17 mouse cellular contexts compared by ENCODE assay signal in genomic region chr8:125206962-125207361, GRCm38 (mm10).
DNase-seq lines count a peak whose midpoint lies in the region; ATAC-seq and TF ChIP-seq lines count a peak whose summit lies in the region.
"Had no signal": no experiment of that assay in that cellular context is flagged by ENCODE, and none has a peak within 500 bp of the region (broad histone marks: within the 10 kb centered on the region; RNA-seq: fewer than 3 reads in every experiment).

No protein-coding gene starts in this region.

- no peaks in the 10 kb centered on the region for H3K36me3 ChIP-seq in hindbrain, embryonic 15.5 days
- H3K36me3 ChIP-seq in hindbrain, embryonic 12.5 days: no peaks in the 10 kb centered on the region
- no peaks in the 10 kb centered on the region for H3K36me3 ChIP-seq in midbrain, embryonic 16.5 days (ENCODE audit: control insufficient read depth, insufficient read depth, low read length)
- no peaks in the 10 kb centered on the region for H3K36me3 ChIP-seq in midbrain, embryonic 13.5 days
- H3K36me3 ChIP-seq: heart, embryonic 15.5 days had no signal

- no peaks in the 10 kb centered on the region for H3K27me3 ChIP-seq in hindbrain, embryonic 15.5 days
- 0 out of 2 replicates have a peak, but pooled peaks cover 7% of the 10 kb centered on the region for H3K27me3 ChIP-seq in hindbrain, embryonic 12.5 days
- no peaks in the 10 kb centered on the region for H3K27me3 ChIP-seq in midbrain, embryonic 16.5 days (ENCODE audit: control insufficient read depth, insufficient read depth, low read depth, low read length)
- H3K27me3 ChIP-seq in midbrain, embryonic 13.5 days: peaks cover 11% of the 10 kb centered on the region; the same call in 1 of the 2 replicates
- H3K27me3 ChIP-seq: forebrain, embryonic 13.5 days; heart, embryonic 15.5 days had no signal

- peaks cover 6% of the 10 kb centered on the region; the same call in 1 of the 2 replicates for H3K4me1 ChIP-seq in hindbrain, embryonic 15.5 days (replicated peaks)
- peaks cover 9% of the 10 kb centered on the region; the same call in 1 of the 2 replicates for H3K4me1 ChIP-seq in hindbrain, embryonic 12.5 days
- peaks cover 3% of the 10 kb centered on the region; the same call in 1 of the 2 replicates for H3K4me1 ChIP-seq in midbrain, embryonic 16.5 days (ENCODE audit: control insufficient read depth, insufficient read depth, low read length)
- peaks cover 8% of the 10 kb centered on the region for H3K4me1 ChIP-seq in midbrain, embryonic 13.5 days (replicated peaks)

- no peak for TF ChIP-seq CTCF in layer of hippocampus, adult 2 months (conservative IDR thresholded peaks at IDR 0.05)

- H3K4me2 ChIP-seq in hindbrain, embryonic 15.5 days: no peak overlapping the region
- no peak overlapping the region for H3K4me2 ChIP-seq in hindbrain, embryonic 12.5 days (replicated peaks)
- no peak overlapping the region for H3K4me2 ChIP-seq in midbrain, embryonic 16.5 days (ENCODE audit: low read length)
- H3K4me2 ChIP-seq in midbrain, embryonic 13.5 days (replicated peaks): no peak overlapping the region
- H3K4me2 ChIP-seq: forebrain, embryonic 13.5 days; heart, embryonic 11.5 days; heart, embryonic 15.5 days had no signal

- peak overlapping the region; percentile 32; the same call in 1 of the 2 replicates for H3K27ac ChIP-seq in hindbrain, embryonic 15.5 days (replicated peaks)
- no peak overlapping the region for H3K27ac ChIP-seq in hindbrain, embryonic 12.5 days
- peak overlapping the region; percentile 89 for H3K27ac ChIP-seq in layer of hippocampus, adult 2 months
- no peak overlapping the region for H3K27ac ChIP-seq in midbrain, embryonic 16.5 days (ENCODE audit: low read length)
- H3K27ac ChIP-seq in midbrain, embryonic 13.5 days: no peak overlapping the region
- H3K27ac ChIP-seq: forebrain, embryonic 13.5 days; heart, adult 2 months; heart, embryonic 15.5 days had no signal

- no peak for ATAC-seq in hindbrain, embryonic 15.5 days (ENCODE audit: low FRiP score, low read depth)
- no peak for ATAC-seq in hindbrain, embryonic 12.5 days (ENCODE audit: low FRiP score)
- ATAC-seq in midbrain, embryonic 16.5 days: peak; percentile 43; the same call in 1 of the 2 replicates
- no peak; the same call in 1 of the 2 replicates for ATAC-seq in midbrain, embryonic 13.5 days
- ATAC-seq: forebrain, embryonic 13.5 days had no signal

- intact Hi-C loops in left cerebral cortex, postnatal 36 days (cut with DNase I): no loop called here

- DNase-seq in layer of hippocampus, adult 2 months (ENCODE audit: low spot score in 2 of 2): peak; percentile 40 to 56
- no peak for DNase-seq in layer of hippocampus, adult 9-10 months (ENCODE audit: low spot score)
- DNase-seq in brain, embryonic 18.5 days (ENCODE audit: low read depth, low spot score): peak; percentile 32
- DNase-seq in left cerebral cortex, postnatal 36 days (ENCODE audit: low spot score in 2 of 2): no peak
- DNase-seq: adrenal gland, adult 2 months; adrenal gland, postnatal 36 days; cerebellum, adult 11-12 months; gastrocnemius, postnatal 14 days; heart, adult 2 months; heart, postnatal 14 days had no signal

- WGBS in hindbrain, embryonic 15.5 days: 52% methylated on average over 3 of the region's 3 CpGs
- WGBS in hindbrain, embryonic 12.5 days: 63% methylated on average over 3 of the region's 3 CpGs
- WGBS in midbrain, embryonic 16.5 days: 65% methylated on average over 2 of the region's 3 CpGs
- 71% methylated on average over 3 of the region's 3 CpGs for WGBS in midbrain, embryonic 13.5 days

- H3K9me3 ChIP-seq in hindbrain, embryonic 15.5 days: no peaks in the 10 kb centered on the region
- H3K9me3 ChIP-seq in hindbrain, embryonic 12.5 days (replicated peaks): no peaks in the 10 kb centered on the region
- no peaks in the 10 kb centered on the region for H3K9me3 ChIP-seq in midbrain, embryonic 16.5 days (replicated peaks; ENCODE audit: control insufficient read depth, low read length, poor library complexity, severe bottlenecking)
- no peaks in the 10 kb centered on the region for H3K9me3 ChIP-seq in midbrain, embryonic 13.5 days
- H3K9me3 ChIP-seq: forebrain, embryonic 13.5 days; heart, embryonic 15.5 days had no signal

- H3K9ac ChIP-seq in hindbrain, embryonic 15.5 days: no peak overlapping the region
- no peak overlapping the region for H3K9ac ChIP-seq in hindbrain, embryonic 12.5 days
- no peak overlapping the region for H3K9ac ChIP-seq in midbrain, embryonic 16.5 days (ENCODE audit: low read depth, low read length)
- no peak overlapping the region for H3K9ac ChIP-seq in midbrain, embryonic 13.5 days (replicated peaks)
- H3K9ac ChIP-seq: forebrain, embryonic 13.5 days; heart, embryonic 15.5 days had no signal

- H3K4me3 ChIP-seq in hindbrain, embryonic 15.5 days: no peak overlapping the region
- H3K4me3 ChIP-seq in hindbrain, embryonic 12.5 days: no peak overlapping the region
- no peak overlapping the region; the same call in 1 of the 2 replicates for H3K4me3 ChIP-seq in layer of hippocampus, adult 2 months
- no peak overlapping the region for H3K4me3 ChIP-seq in midbrain, embryonic 16.5 days (ENCODE audit: low read depth, low read length)
- no peak overlapping the region for H3K4me3 ChIP-seq in midbrain, embryonic 13.5 days (replicated peaks)
- H3K4me3 ChIP-seq: forebrain, embryonic 13.5 days; heart, adult 2 months; heart, embryonic 15.5 days had no signal

Comparison
In these comparisons a context has a peak if more than half of its experiments do, and no peak if none do; other contexts are left out.
1. H3K27ac ChIP-seq: peak in hindbrain, embryonic 15.5 days (single experiment) and layer of hippocampus, adult 2 months (single experiment); none in hindbrain, embryonic 12.5 days (single experiment), midbrain, embryonic 16.5 days (single experiment) and midbrain, embryonic 13.5 days (single experiment).
2. DNase-seq: peak in layer of hippocampus, adult 2 months (2 of 2) and brain, embryonic 18.5 days (single experiment); none in layer of hippocampus, adult 9-10 months (single experiment) and left cerebral cortex, postnatal 36 days (0 of 2).